Mouse (Mus musculus) left cerebral cortex, postnatal 4 days (tissue): ENCODE data around the gene Gm38655. TPM values are rescaled to one million over a fixed set of nuclear protein-coding genes. Genes with fewer than 3 reads are reported as not detected.
"Not testable (repeated sequence)": the region's sequence is repeated elsewhere in the genome, so short reads cannot be mapped to it uniquely, and the experiment has no call there.

ENCODE experiments used
- DNase-seq: peaks from one replicate; pipeline ENCODE4 v3.0.0-alpha.2; 2022
- intact Hi-C: fragments of 180-260 bp; cut with DNase I; formaldehyde crosslinking; loops from one replicate; pipeline ENCODE4 v1.15.1; 2025
- total RNA-seq, 2 experiments: library from RNA; stranded (reverse); gene quantifications; 2 replicates each; pipeline ENCODE4 v1.2.3; 2021

Gene Gm38655
- not detected for total RNA-seq

GRCm38 (mm10) chr17:25175411-25175810, at the start of gene Gm38655:
Gene Gm38655 (minus strand): TSS chr17:25175471.
- no peak for DNase-seq
- intact Hi-C loops, result no loop called here

- intact Hi-C loops, result no loop called here
- no peak for DNase-seq
These were observed 49.4 kb upstream of the Gm38655 start for GRCm38 (mm10) chr17:25224586-25225222.

GRCm38 (mm10) chr17:25222951-25223601, 47.8 kb upstream of the Gm38655 start:
- no peak for DNase-seq
- intact Hi-C loops, result no loop called here

GRCm38 (mm10) chr17:25222504-25222940, 47.3 kb upstream of the Gm38655 start:
- intact Hi-C loops, DNase-seq: not testable (repeated sequence)

- peak; percentile 60 for DNase-seq
- intact Hi-C loops, result no loop called here
These were observed 46.7 kb upstream of the Gm38655 start for GRCm38 (mm10) chr17:25221821-25222503.

- intact Hi-C loops, result no loop called here
- DNase-seq, result no peak
These were observed 45.5 kb upstream of the Gm38655 start for GRCm38 (mm10) chr17:25220746-25221145.

- no peak for DNase-seq
- intact Hi-C loops, result no loop called here
These were observed 44.4 kb upstream of the Gm38655 start for GRCm38 (mm10) chr17:25219492-25220295.

GRCm38 (mm10) chr17:25218967-25219366, 43.7 kb upstream of the Gm38655 start:
- no peak for DNase-seq
- intact Hi-C loops, result no loop called here

- DNase-seq, result no peak
- intact Hi-C loops, result no loop called here
These were observed 40.2 kb upstream of the Gm38655 start for GRCm38 (mm10) chr17:25215431-25215830.

GRCm38 (mm10) chr17:25211705-25212104, 36.4 kb upstream of the Gm38655 start:
- intact Hi-C loops, result no loop called here
- DNase-seq, result no peak

- intact Hi-C loops, result no loop called here
- DNase-seq, result no peak
These were observed 35.6 kb upstream of the Gm38655 start for GRCm38 (mm10) chr17:25210680-25211466.

GRCm38 (mm10) chr17:25210006-25210405, 34.7 kb upstream of the Gm38655 start:
- DNase-seq, result no peak
- intact Hi-C loops, result no loop called here

- intact Hi-C loops, result no loop called here
- DNase-seq, result no peak
These were observed 27.1 kb upstream of the Gm38655 start for GRCm38 (mm10) chr17:25202401-25202800.

- no peak for DNase-seq
- intact Hi-C loops, result no loop called here
These were observed 13.8 kb upstream of the Gm38655 start for GRCm38 (mm10) chr17:25189091-25189490.

GRCm38 (mm10) chr17:25188150-25189031, 13.1 kb upstream of the Gm38655 start, which contains the start of gene Unkl:
Gene Unkl (plus strand): TSS chr17:25188397.
- intact Hi-C loops, result no loop called here
- peak; percentile 81 for DNase-seq

GRCm38 (mm10) chr17:25187784-25188149, 12.5 kb upstream of the Gm38655 start:
- no peak for DNase-seq
- intact Hi-C loops, result no loop called here

- intact Hi-C loops, result no loop called here
- no peak for DNase-seq
These were observed 9.7 kb upstream of the Gm38655 start for GRCm38 (mm10) chr17:25184961-25185360.

GRCm38 (mm10) chr17:25184129-25184691, 8.9 kb upstream of the Gm38655 start, which contains the start of gene BC003965:
Gene BC003965 (plus strand): TSS chr17:25184554.
- intact Hi-C loops, result no loop called here
- DNase-seq, result peak; percentile 98

GRCm38 (mm10) chr17:25183232-25183631, 8.0 kb upstream of the Gm38655 start:
- intact Hi-C loops, result no loop called here
- no peak for DNase-seq
